Mouse (Mus musculus): ENCODE measurements around the gene Caprin2.
"Not testable (repeated sequence)": the region's sequence is repeated elsewhere in the genome, so short reads cannot be mapped to it uniquely, and the experiment has no call there.

Gene Caprin2

GRCm38 (mm10) chr6:148895773-148896506 is at the start of gene Caprin2:
TSS of gene Caprin2 (minus strand) at chr6:148896237.
- peak; percentile 89 for DNase-seq (ENCODE audit: low spot score)

- DNase-seq (ENCODE audit: low spot score) = peak; percentile 69
Measured at GRCm38 (mm10) chr6:148944767-148945508, 48.9 kb upstream of the Caprin2 start.

- no peak for DNase-seq (ENCODE audit: low spot score)
Measured at GRCm38 (mm10) chr6:148944344-148944766, 48.3 kb upstream of the Caprin2 start.

- no peak for DNase-seq (ENCODE audit: low spot score)
Measured at GRCm38 (mm10) chr6:148943695-148944094, 47.7 kb upstream of the Caprin2 start.

GRCm38 (mm10) chr6:148942406-148942805 is 46.4 kb upstream of the Caprin2 start:
- no peak for DNase-seq (ENCODE audit: low spot score)

GRCm38 (mm10) chr6:148941880-148942279 is 45.8 kb upstream of the Caprin2 start:
- no peak for DNase-seq (ENCODE audit: low spot score)

DNA sequence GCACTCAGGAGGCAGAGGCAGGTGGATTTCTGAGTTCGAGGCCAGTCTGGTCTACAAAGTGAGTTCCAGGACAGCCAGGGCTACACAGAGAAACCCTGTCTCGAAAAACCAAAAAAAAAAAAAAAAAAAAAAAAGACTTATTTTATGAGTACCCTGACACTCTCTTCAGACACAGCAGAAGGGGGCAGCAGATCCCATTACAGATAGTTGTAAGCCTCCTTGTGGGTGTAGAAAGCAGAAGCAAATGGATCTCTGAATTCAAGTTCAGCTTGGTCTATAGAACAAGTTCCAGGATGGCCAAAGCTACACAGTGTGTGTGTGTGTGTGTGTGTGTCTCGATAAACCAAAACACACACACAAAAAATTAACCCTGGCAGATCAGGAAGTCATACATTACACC is 44.3 kb upstream of the Caprin2 start:
- DNase-seq (ENCODE audit: low spot score) = not testable (repeated sequence)

DNA sequence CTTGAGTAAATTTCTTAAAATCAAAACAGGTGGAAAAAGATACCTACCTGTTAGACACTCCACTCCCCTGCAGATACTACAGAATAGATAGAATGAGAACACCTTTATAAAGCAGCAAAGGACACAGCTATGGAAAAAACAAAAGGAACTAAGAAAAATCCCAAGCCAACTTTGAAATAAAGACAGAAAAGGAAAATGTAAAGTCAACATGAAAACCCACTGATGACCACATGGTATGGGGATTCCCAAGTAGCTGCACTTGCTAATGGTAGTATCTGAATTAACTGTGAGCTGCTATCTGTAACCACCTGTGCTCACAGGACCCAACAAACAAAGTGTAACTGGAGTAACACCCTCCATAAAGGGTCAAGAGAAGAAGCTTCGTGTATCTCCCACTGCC is 41.7 kb upstream of the Caprin2 start:
- DNase-seq (ENCODE audit: low spot score) = no peak

- DNase-seq (ENCODE audit: low spot score) = no peak
Measured at GRCm38 (mm10) chr6:148934961-148935590, 39.0 kb upstream of the Caprin2 start.

DNA sequence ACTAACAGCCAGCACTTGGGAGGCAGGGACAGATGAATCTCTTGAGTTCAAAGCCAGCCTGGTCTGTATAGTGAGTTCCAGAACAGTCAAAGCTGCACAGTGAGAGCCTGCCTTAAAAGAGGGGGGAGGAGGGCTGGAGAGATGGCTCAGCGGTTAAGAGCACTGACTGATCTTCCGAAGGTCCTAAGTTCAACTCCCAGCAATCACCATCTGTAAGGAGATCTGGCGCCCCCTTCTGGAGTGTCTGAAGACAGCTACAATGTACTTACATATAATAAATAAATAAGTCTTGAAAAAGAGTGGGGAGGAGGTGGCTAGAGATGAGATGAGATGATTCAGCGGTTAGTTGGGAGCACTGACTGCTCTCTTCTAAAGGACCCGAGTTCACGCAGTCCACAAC is 35.2 kb upstream of the Caprin2 start:
- no peak for DNase-seq (ENCODE audit: low spot score)

GRCm38 (mm10) chr6:148918841-148919398 is 22.9 kb upstream of the Caprin2 start:
- no peak for DNase-seq (ENCODE audit: low spot score)

- DNase-seq (ENCODE audit: low spot score) = no peak
Measured at GRCm38 (mm10) chr6:148917672-148918071, 21.6 kb upstream of the Caprin2 start.

- no peak for DNase-seq (ENCODE audit: low spot score)
Measured at GRCm38 (mm10) chr6:148916817-148917216, 20.8 kb upstream of the Caprin2 start.

DNA sequence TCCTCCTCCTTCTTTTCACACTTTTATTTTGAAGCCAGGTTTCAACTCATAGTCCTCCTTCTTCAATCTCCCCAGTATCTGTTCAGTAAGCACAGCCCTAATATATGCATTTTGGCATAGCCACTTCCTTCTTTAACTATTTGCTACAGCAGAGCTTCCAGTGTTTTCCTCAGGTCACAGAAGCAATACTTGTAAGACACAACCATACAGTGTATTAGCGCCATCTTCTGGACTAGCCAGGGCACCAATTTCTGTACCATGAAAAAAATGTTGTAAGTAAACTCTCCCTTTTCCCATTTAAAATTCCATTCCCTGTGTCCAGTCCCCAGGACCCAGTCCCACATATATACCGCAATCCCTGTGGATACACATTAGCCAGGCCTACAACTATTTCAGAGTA is 17.9 kb upstream of the Caprin2 start:
- DNase-seq (ENCODE audit: low spot score) = peak; percentile 50

DNA sequence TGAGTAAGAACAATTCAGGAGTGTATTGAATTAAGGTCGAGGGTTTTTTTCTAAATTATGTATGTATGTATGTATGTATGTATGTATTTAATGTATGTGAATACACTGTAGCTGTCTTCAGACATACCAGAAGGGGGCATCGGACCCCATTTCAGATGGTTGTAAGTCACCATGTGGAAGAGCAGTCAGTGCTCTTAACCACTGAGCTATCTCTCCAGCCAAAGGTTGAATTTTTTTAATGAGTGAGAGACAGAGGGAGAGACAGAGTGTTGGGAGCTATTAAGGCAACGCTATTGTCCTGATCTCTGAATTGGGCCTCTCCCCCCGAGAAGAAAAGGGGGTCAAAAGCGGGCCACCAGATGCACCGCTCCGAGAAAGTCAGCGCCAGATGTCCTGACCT is 15.9 kb upstream of the Caprin2 start:
- not testable (repeated sequence) for DNase-seq (ENCODE audit: low spot score)

- DNase-seq (ENCODE audit: low spot score) = no peak
Measured at GRCm38 (mm10) chr6:148906958-148907357, 10.9 kb upstream of the Caprin2 start.

- no peak for DNase-seq (ENCODE audit: low spot score)
Measured at GRCm38 (mm10) chr6:148902728-148903127, 6.7 kb upstream of the Caprin2 start.

- DNase-seq (ENCODE audit: low spot score) = no peak
Measured at GRCm38 (mm10) chr6:148896507-148896851, 442 bp upstream of the Caprin2 start.

DNA sequence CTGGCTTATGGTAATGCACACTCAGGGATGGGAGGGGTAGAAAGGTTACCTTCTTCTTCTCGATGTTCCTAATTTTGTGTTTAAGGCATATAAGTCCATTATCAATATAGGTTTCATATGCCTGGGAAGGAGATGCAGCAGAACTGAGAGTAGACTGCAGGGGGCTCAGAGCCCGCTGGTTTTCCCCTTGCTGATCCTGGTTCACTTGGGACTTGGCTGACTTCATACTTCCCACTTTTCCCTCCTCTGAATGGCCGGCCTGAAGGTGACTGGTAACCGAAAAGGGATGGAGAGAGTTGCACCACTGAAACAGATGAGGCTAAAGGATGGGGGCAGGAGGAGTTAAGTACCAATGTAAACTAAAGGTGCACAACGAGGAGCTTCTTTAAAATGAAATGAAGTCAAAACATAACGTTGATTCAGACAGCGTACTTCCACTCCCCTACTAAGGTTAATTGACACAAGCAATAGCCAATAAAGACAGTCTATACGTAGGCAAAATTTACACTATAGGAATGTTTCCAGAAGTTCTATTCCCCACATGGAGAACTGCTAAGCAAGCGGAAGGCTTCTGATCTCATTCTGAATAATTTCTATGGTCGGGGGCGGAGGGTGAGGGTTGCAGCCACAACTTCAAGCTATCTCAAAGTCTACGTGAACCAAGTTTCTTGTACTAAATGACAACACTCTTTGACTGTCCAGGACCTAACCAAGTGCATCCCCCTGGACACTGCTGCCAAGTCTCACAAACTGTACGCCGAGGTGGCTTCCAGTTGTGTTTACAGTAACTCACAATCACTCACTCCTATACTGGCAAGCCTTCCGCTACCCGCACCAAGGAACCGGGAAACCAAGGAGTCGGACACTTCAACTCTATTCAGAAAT is 907 bp downstream of the Caprin2 start:
- DNase-seq (ENCODE audit: low spot score) = no peak

- DNase-seq (ENCODE audit: low spot score) = no peak
Measured at GRCm38 (mm10) chr6:148873911-148874310, 22.1 kb downstream of the Caprin2 start.

- DNase-seq (ENCODE audit: low spot score) = no peak
Measured at GRCm38 (mm10) chr6:148845629-148846028, 50.4 kb downstream of the Caprin2 start.

- no peak for DNase-seq (ENCODE audit: low spot score)
Measured at GRCm38 (mm10) chr6:148841760-148842159, 54.3 kb downstream of the Caprin2 start.

Measured in urinary bladder, postnatal 14 days (tissue).